Mouse (Mus musculus): Measurements from ENCODE around the gene Ssxb2. TPM values are rescaled to one million over a fixed set of nuclear protein-coding genes. Genes with fewer than 3 reads are reported as not detected.
"Not testable (repeated sequence)": the region's sequence is repeated elsewhere in the genome, so short reads cannot be mapped to it uniquely, and the experiment has no call there.

Ssxb2 gene
- not detected in 2 replicates for polyA plus RNA-seq (2015; fragmentation: Nextera tagmentation; extraction: Ambion mirVana)

- not testable (repeated sequence) for H3K9ac ChIP-seq (ENCODE audit: low read depth, low read length); H3K4me3 ChIP-seq (ENCODE audit: low read depth, low read length); H3K27me3 ChIP-seq (ENCODE audit: control insufficient read depth, insufficient read depth, low read depth, low read length); H3K9me3 ChIP-seq (replicated peaks; ENCODE audit: control insufficient read depth, low read length, poor library complexity, severe bottlenecking); H3K4me1 ChIP-seq (ENCODE audit: control insufficient read depth, insufficient read depth, low read length); H3K4me2 ChIP-seq (ENCODE audit: low read length); ATAC-seq; H3K36me3 ChIP-seq (ENCODE audit: control insufficient read depth, insufficient read depth, low read length); H3K27ac ChIP-seq (ENCODE audit: low read length)
- WGBS: 61% methylated on average over 2 of the region's 2 CpGs
Measured at GRCm38 (mm10) chrX:8461626-8462025, at the start of gene Ssxb2. TSS of gene Ssxb2 (minus strand) at chrX:8461726.

GRCm38 (mm10) chrX:8413005-8413404, 48.5 kb downstream of the Ssxb2 start, which contains the start of gene Ssxb1:
TSS of gene Ssxb1 (plus strand) at chrX:8413305.
- not testable (repeated sequence) for H3K9me3 ChIP-seq (replicated peaks; ENCODE audit: control insufficient read depth, low read length, poor library complexity, severe bottlenecking); H3K4me3 ChIP-seq (ENCODE audit: low read depth, low read length); H3K4me1 ChIP-seq (ENCODE audit: control insufficient read depth, insufficient read depth, low read length); H3K27ac ChIP-seq (ENCODE audit: low read length); H3K9ac ChIP-seq (ENCODE audit: low read depth, low read length); ATAC-seq; H3K27me3 ChIP-seq (ENCODE audit: control insufficient read depth, insufficient read depth, low read depth, low read length); H3K36me3 ChIP-seq (ENCODE audit: control insufficient read depth, insufficient read depth, low read length); H3K4me2 ChIP-seq (ENCODE audit: low read length)
- 23% methylated on average over 1 of the region's 1 CpGs for WGBS

Other genes with a start within 250 kb of the Ssxb2 start
- gene Ftsj1, start 209.3 kb downstream of the Ssxb2 start, polyA plus RNA-seq (2015; fragmentation: Nextera tagmentation; extraction: Ambion mirVana): 46.6 and 48.9 TPM in 2 replicates
- gene Slc38a5, start 190.6 kb downstream of the Ssxb2 start, polyA plus RNA-seq (2015; fragmentation: Nextera tagmentation; extraction: Ambion mirVana): 37.7 and 41.5 TPM in 2 replicates
- not detected in 2 replicates for gene Ssxb10, start 134.3 kb downstream of the Ssxb2 start, polyA plus RNA-seq (2015; fragmentation: Nextera tagmentation; extraction: Ambion mirVana)
- not detected in 2 replicates for gene Ssxb9, start 94.7 kb downstream of the Ssxb2 start, polyA plus RNA-seq (2015; fragmentation: Nextera tagmentation; extraction: Ambion mirVana)
- not detected in 2 replicates for gene Ssxb1, start 48.4 kb downstream of the Ssxb2 start, polyA plus RNA-seq (2015; fragmentation: Nextera tagmentation; extraction: Ambion mirVana)
- gene Gm14459, start 63.2 kb upstream of the Ssxb2 start, polyA plus RNA-seq (2015; fragmentation: Nextera tagmentation; extraction: Ambion mirVana): not detected in 2 replicates
- not detected in 2 replicates for gene Ssxb6, start 86.5 kb upstream of the Ssxb2 start, polyA plus RNA-seq (2015; fragmentation: Nextera tagmentation; extraction: Ambion mirVana)
- gene Ssxb3, start 130.1 kb upstream of the Ssxb2 start, polyA plus RNA-seq (2015; fragmentation: Nextera tagmentation; extraction: Ambion mirVana): not detected in 2 replicates
- gene Ssxb8, start 229.1 kb upstream of the Ssxb2 start, polyA plus RNA-seq (2015; fragmentation: Nextera tagmentation; extraction: Ambion mirVana): not detected in 2 replicates